Mouse (Mus musculus) heart, adult 2 months (tissue): ENCODE results near the gene Clhc1.

ENCODE experiments used
- CTCF ChIP-seq: fragments of 200-600 bp; IDR thresholded peaks from 2 replicates; pipeline ENCODE4 v1.8.1; 2022; ENCODE audit warnings: antibody characterized with exemption, mild to moderate bottlenecking, moderate library complexity
- EP300 ChIP-seq: fragments of 200-500 bp; IDR thresholded peaks from 2 replicates; pipeline ENCODE4 v1.6.1; 2011; ENCODE audit warnings: low read depth, low read length, control low read depth; ENCODE audit not compliant: insufficient read depth
- POLR2A ChIP-seq: fragments of 200-500 bp; IDR thresholded peaks from 2 replicates; pipeline ENCODE4 v1.6.1; 2011; ENCODE audit warnings: mild to moderate bottlenecking, low read depth, low read length, control low read depth; ENCODE audit not compliant: insufficient read depth

DNA sequence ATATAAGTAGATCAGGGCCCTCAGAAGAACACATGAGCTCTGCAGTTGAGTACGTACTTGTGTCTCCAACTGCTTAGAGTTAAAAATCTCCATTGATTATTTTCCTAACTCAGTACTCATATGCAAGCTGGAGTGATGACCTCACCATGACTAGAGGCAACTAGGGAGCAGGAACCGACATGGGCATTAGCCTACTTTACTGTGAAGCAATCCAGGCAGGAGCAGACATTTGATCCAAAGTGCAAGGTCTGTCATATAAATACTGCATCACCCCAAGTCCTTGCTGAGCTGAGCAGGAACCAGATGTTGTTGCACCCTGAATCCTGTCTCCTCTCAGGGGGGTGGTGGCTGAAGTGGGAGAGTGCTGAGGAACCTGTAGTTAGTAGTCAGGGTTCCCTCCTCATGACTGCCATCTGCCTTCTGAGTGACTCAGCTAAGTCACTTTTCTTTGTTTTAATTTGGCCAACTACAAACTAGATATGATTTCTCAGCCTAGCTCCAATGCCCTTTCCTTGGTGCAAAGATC, 59.8 kb downstream of the Clhc1 start:
- no peak for TF ChIP-seq POLR2A
- no peak for TF ChIP-seq EP300
- TF ChIP-seq CTCF: no peak
